Mouse (Mus musculus) stomach, embryonic 15.5 days (tissue): ENCODE data around the gene Art5. TPM values are rescaled to one million over a fixed set of nuclear protein-coding genes. Genes with fewer than 3 reads are reported as not detected.
A peak's percentile ranks its signal among the peaks of the same experiment; 100 is the strongest.

Source experiments
- ATAC-seq: fragments of 200-750 bp; cut with Nextera tagmentation; 2 replicates; pipeline ENCODE4 v1.8.0; 2017; ENCODE audit warnings: low read depth, moderate number of reproducible peaks, moderate TSS enrichment; ENCODE audit not compliant: insufficient read depth, low FRiP score
- H3K27ac ChIP-seq: fragments of 300-500 bp; sonication (generic); 2 replicates; pipeline ENCODE4 v1.5.1; 2015; ENCODE audit warnings: mild to moderate bottlenecking, inconsistent platforms
- H3K27me3 ChIP-seq: fragments of 300-500 bp; sonication (generic); replicated peaks from 2 replicates; pipeline ENCODE4 v1.6.1; 2015; ENCODE audit warnings: inconsistent platforms
- H3K36me3 ChIP-seq: fragments of 300-500 bp; sonication (generic); 2 replicates; pipeline ENCODE4 v1.6.1; 2015; ENCODE audit warnings: inconsistent platforms
- H3K4me1 ChIP-seq: fragments of 300-500 bp; sonication (generic); 2 replicates; pipeline ENCODE4 v1.6.1; 2015; ENCODE audit warnings: inconsistent platforms
- H3K4me2 ChIP-seq: fragments of 300-500 bp; sonication (generic); 2 replicates; pipeline ENCODE4 v1.6.1; 2015; ENCODE audit warnings: mild to moderate bottlenecking, inconsistent platforms
- H3K4me3 ChIP-seq: fragments of 300-500 bp; sonication (generic); replicated peaks from 2 replicates; pipeline ENCODE4 v1.5.1; 2015; ENCODE audit warnings: inconsistent platforms
- H3K9ac ChIP-seq: fragments of 300-500 bp; sonication (generic); 2 replicates; pipeline ENCODE4 v1.6.1; 2015; ENCODE audit warnings: inconsistent platforms
- H3K9me3 ChIP-seq: fragments of 300-500 bp; sonication (generic); 2 replicates; pipeline ENCODE4 v1.6.1; 2016; ENCODE audit warnings: inconsistent platforms
- WGBS: fragments of 180-500 bp; shearing (Covaris S2); methylation state at CpG from one replicate; pipeline ENCODE4 v1.1.7; 2015; 5-methylcytosine and 5-hydroxymethylcytosine counted together
- polyA plus RNA-seq: library from polyadenylated mRNA; unstranded; fragments of >200 nt; fragmentation: Nextera tagmentation; extraction: Ambion mirVana; gene quantifications from 2 replicates; pipeline ENCODE4 v1.2.1, GENCODE M21; 2015

Gene Art5
- polyA plus RNA-seq: 0.53 and 0.61 TPM in 2 replicates

- 73% methylated on average over 7 of the region's 7 CpGs for WGBS
- ATAC-seq: no peak
- peaks cover 10% of the 10 kb centered on the region; the same call in 1 of the 2 replicates for H3K4me1 ChIP-seq
- H3K9me3 ChIP-seq: no peaks in the 10 kb centered on the region
- H3K9ac ChIP-seq: no peak within 1 kb of the TSS
- H3K27me3 ChIP-seq: 0 out of 2 replicates have a peak, but pooled peaks cover 2% of the 10 kb centered on the region
- H3K4me3 ChIP-seq: no peak within 1 kb of the TSS
- H3K27ac ChIP-seq: no peak within 1 kb of the TSS
- H3K4me2 ChIP-seq: no peak within 1 kb of the TSS
- H3K36me3 ChIP-seq: no peaks in the 10 kb centered on the region
Observed at GRCm38 (mm10) chr7:102109171-102109570, at the start of gene Art5. Gene Art5, minus strand, starts transcription at chr7:102109489.

GRCm38 (mm10) chr7:102153691-102154090, 44.4 kb upstream of the Art5 start:
- Histone ChIP-seq H3K9ac (no peak overlapping the region), H3K4me1 (no peaks in the 10 kb centered on the region), H3K4me3 (no peak overlapping the region), H3K9me3 (no peaks in the 10 kb centered on the region), H3K27me3 (no peaks in the 10 kb centered on the region), H3K4me2 (no peak overlapping the region), H3K36me3 (peaks cover 28% of the 10 kb centered on the region), H3K27ac (no peak overlapping the region)
- ATAC-seq: no peak
- 90% methylated on average over 5 of the region's 5 CpGs for WGBS

DNA sequence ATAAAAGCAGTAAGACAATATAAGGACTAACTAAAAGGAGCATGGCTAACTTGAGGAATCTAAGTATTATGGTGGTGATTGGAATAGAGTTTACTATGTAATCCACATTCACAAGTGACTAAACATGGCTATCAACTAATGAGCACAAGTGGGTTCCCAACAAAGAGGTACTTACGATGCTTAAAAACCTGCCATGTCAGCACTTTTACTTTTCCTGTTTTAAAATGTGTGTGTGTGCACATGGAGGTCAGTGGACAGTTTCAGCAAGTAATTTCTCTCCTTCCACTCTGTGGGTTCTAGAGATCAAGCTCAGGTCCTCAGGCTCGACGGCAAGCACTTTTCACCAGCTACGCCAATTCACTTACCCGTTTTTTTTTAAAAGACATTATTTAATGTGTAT, 28.6 kb upstream of the Art5 start:
- H3K4me3 ChIP-seq: no peak overlapping the region
- H3K27me3 ChIP-seq: no peaks in the 10 kb centered on the region
- no peak overlapping the region for H3K9ac ChIP-seq
- no peaks in the 10 kb centered on the region for H3K9me3 ChIP-seq
- H3K4me2 ChIP-seq: no peak overlapping the region
- ATAC-seq: no peak
- peaks cover 42% of the 10 kb centered on the region for H3K36me3 ChIP-seq
- WGBS: 95% methylated on average over 5 of the region's 5 CpGs
- no peak overlapping the region for H3K27ac ChIP-seq
- no peaks in the 10 kb centered on the region for H3K4me1 ChIP-seq

GRCm38 (mm10) chr7:102137464-102137863, 28.2 kb upstream of the Art5 start:
- no peak overlapping the region for H3K4me3 ChIP-seq
- no peak overlapping the region for H3K27ac ChIP-seq
- no peaks in the 10 kb centered on the region for H3K9me3 ChIP-seq
- no peak overlapping the region for H3K4me2 ChIP-seq
- H3K4me1 ChIP-seq: no peaks in the 10 kb centered on the region
- no peak for ATAC-seq
- no peak overlapping the region for H3K9ac ChIP-seq
- H3K27me3 ChIP-seq: no peaks in the 10 kb centered on the region
- H3K36me3 ChIP-seq: peaks cover 45% of the 10 kb centered on the region
- 96% methylated on average over 1 of the region's 1 CpGs for WGBS

- Histone ChIP-seq H3K9me3 (no peaks in the 10 kb centered on the region), H3K4me2 (no peak overlapping the region), H3K4me1 (no peaks in the 10 kb centered on the region), H3K9ac (no peak overlapping the region), H3K27ac (no peak overlapping the region), H3K36me3 (peaks cover 66% of the 10 kb centered on the region), H3K27me3 (no peaks in the 10 kb centered on the region), H3K4me3 (no peak overlapping the region)
- no peak for ATAC-seq
- 89% methylated on average over 4 of the region's 4 CpGs for WGBS
Observed at GRCm38 (mm10) chr7:102132395-102132794, 23.1 kb upstream of the Art5 start.

DNA sequence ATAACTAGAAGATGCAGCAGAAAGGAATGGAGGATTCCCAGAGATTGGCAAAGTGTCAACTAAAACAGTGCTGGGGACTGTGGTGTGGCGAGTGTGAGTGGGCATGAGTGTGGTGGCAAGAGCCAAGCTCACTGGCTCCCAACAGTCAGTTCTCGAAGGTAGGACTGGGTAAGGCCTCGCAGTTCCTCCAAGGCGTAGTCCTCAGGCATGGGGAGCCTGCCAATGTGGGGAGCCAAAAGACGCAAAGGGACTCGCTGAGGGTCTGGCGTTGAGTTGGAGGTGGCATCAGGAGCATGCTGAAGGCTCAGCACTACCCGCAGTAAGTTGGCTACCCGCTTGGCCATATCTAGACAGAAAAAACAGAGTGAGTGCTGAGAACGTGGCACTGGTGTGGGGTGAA, 11.0 kb upstream of the Art5 start:
- H3K9me3 ChIP-seq: no peaks in the 10 kb centered on the region
- H3K4me1 ChIP-seq: no peaks in the 10 kb centered on the region
- no peaks in the 10 kb centered on the region for H3K27me3 ChIP-seq
- no peak overlapping the region for H3K9ac ChIP-seq
- WGBS: 96% methylated on average over 10 of the region's 10 CpGs
- ATAC-seq: no peak
- H3K4me2 ChIP-seq: no peak overlapping the region
- H3K27ac ChIP-seq: no peak overlapping the region
- H3K4me3 ChIP-seq: no peak overlapping the region
- H3K36me3 ChIP-seq: peaks cover 60% of the 10 kb centered on the region

- no peak overlapping the region for H3K4me2 ChIP-seq
- 0 out of 2 replicates have a peak, but pooled peaks cover 2% of the 10 kb centered on the region for H3K27me3 ChIP-seq
- no peaks in the 10 kb centered on the region for H3K9me3 ChIP-seq
- H3K9ac ChIP-seq: no peak overlapping the region
- ATAC-seq: no peak
- 78% methylated on average over 6 of the region's 6 CpGs for WGBS
- H3K4me3 ChIP-seq: no peak overlapping the region
- H3K4me1 ChIP-seq: no peaks in the 10 kb centered on the region
- peaks cover 32% of the 10 kb centered on the region for H3K36me3 ChIP-seq
- no peak overlapping the region for H3K27ac ChIP-seq
Observed at GRCm38 (mm10) chr7:102117382-102117781, 8.1 kb upstream of the Art5 start.

DNA sequence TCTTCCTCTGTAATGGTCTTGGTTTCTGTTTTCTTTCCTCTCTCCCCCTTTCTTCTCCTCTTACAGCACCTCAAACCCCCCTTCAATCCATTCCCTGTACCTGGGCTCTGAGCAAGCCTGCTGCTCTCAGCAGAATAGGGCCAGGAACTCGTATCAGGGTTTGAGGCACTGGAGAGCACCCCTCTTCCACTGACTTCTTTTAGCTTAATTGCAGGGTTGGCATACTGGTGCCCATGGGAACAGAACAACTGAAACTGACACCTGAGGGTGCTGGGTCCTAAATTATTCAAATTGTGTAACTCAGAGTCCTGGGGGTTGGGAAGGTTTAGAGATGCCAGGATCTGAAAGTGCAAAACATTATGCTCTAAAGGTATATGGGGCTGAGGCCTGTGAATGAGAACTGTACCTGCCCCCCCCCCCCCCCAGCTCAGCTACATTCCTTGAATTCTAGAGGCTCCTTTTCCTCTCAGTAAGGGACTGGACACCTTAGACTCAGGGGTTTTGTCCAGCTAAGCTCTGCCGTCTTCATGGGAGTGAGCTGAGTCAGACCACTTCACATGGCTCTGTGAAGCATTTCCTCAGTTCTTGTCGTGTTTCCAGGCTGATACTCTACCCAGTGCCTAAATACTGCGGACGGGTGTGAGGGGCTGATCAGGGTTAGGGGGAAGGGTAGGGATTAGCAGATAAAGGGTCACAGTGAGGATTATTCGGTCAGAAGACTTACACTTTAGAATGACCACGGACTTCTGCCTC, 7.5 kb upstream of the Art5 start, which contains the start of gene Chrna10:
TSS of gene Chrna10 (minus strand) at position 250 of the 753 bp plus-strand sequence.
- H3K4me3 ChIP-seq: no peak within 1 kb of the TSS
- 0 out of 2 replicates have a peak, but pooled peaks cover 2% of the 10 kb centered on the region for H3K27me3 ChIP-seq
- WGBS: 44% methylated on average over 7 of the region's 7 CpGs
- H3K27ac ChIP-seq: no peak within 1 kb of the TSS
- no peaks in the 10 kb centered on the region for H3K9me3 ChIP-seq
- no peak within 1 kb of the TSS for H3K4me2 ChIP-seq
- ATAC-seq: no peak
- no peak within 1 kb of the TSS for H3K9ac ChIP-seq
- H3K36me3 ChIP-seq: peaks cover 26% of the 10 kb centered on the region
- no peaks in the 10 kb centered on the region for H3K4me1 ChIP-seq

DNA sequence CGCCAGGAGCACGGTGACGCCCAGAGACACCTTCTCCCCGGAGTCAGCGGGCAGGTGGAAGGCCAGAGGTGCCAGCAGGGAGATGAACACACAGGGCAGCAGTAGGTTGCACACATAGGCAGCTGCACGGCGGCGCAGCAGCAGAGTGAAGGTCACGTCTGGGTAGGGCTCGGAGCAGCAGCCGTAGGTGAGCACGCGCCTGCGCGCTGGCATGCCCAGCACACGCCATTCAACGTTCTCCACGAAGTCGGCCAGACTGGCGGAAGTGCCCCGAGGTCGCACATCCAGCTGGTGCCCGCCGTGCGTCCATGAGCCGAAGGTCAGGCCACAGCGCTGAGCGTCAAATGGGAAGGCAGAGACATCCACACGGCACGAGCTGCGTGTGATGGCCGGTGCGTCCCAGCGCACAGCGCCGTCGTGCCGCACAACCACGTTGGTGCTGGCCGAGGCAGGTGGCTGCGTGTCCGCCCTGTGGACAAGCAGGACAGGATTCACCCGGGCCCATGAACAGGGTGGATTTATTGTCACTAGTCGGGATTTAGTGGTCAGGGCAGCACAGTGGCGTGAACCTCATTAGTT, 4.0 kb upstream of the Art5 start:
- Histone ChIP-seq H3K27ac (no peak overlapping the region), H3K4me3 (no peak overlapping the region), H3K4me1 (no peaks in the 10 kb centered on the region), H3K9ac (no peak overlapping the region), H3K27me3 (0 out of 2 replicates have a peak, but pooled peaks cover 2% of the 10 kb centered on the region), H3K9me3 (no peaks in the 10 kb centered on the region), H3K4me2 (no peak overlapping the region), H3K36me3 (peaks cover 1% of the 10 kb centered on the region; the same call in 1 of the 2 replicates)
- no peak; the same call in 1 of the 2 replicates for ATAC-seq
- 67% methylated on average over 45 of the region's 45 CpGs for WGBS

- Histone ChIP-seq H3K4me1 (peaks cover 10% of the 10 kb centered on the region; the same call in 1 of the 2 replicates), H3K9me3 (no peaks in the 10 kb centered on the region)
- 84% methylated on average over 4 of the region's 4 CpGs for WGBS
Observed at GRCm38 (mm10) chr7:102109746-102110145, 457 bp upstream of the Art5 start.

GRCm38 (mm10) chr7:102108206-102108605, 1.1 kb downstream of the Art5 start:
- Histone ChIP-seq H3K4me2 (no peak overlapping the region), H3K27me3 (no peaks in the 10 kb centered on the region), H3K4me3 (no peak overlapping the region), H3K9me3 (no peaks in the 10 kb centered on the region), H3K36me3 (no peaks in the 10 kb centered on the region), H3K9ac (no peak overlapping the region), H3K27ac (no peak overlapping the region), H3K4me1 (peaks cover 10% of the 10 kb centered on the region; the same call in 1 of the 2 replicates)
- 71% methylated on average over 1 of the region's 1 CpGs for WGBS
- no peak for ATAC-seq

More at GRCm38 (mm10) chr7:102109746-102110145, 457 bp upstream of the Art5 start:
- Histone ChIP-seq H3K9ac (no peak overlapping the region), H3K27me3 (0 out of 2 replicates have a peak, but pooled peaks cover 2% of the 10 kb centered on the region), H3K4me2 (no peak overlapping the region), H3K4me3 (no peak overlapping the region), H3K36me3 (no peaks in the 10 kb centered on the region), H3K27ac (no peak overlapping the region)
- no peak for ATAC-seq

DNA sequence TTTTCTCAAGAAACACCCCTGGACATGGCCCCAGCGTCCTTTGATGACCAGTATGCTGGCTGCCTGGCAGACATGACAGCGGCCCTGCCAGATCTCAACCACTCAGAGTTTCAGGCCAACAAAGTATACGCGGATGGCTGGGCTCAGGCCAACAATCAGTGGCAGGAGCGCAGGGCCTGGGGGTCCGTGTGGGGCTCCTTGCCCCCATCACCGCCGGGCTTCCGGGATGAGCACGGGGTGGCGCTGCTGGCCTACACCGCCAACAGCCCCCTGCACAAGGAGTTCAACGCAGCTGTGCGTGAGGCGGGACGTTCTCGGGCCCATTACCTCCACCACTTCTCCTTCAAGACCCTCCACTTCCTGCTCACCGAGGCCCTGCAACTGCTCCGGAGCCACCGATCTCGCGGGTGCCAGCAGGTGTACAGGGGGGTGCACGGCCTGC, 2.6 kb downstream of the Art5 start:
- ATAC-seq: peak; percentile 36; the same call in 1 of the 2 replicates
- 11% methylated on average over 23 of the region's 23 CpGs for WGBS

More for the DNA sequence above, 2.6 kb downstream of the Art5 start:
- Histone ChIP-seq H3K27me3 (no peaks in the 10 kb centered on the region), H3K27ac (no peak overlapping the region), H3K4me1 (peaks cover 10% of the 10 kb centered on the region; the same call in 1 of the 2 replicates), H3K36me3 (no peaks in the 10 kb centered on the region), H3K4me3 (peak overlapping the region; percentile 32), H3K9me3 (no peaks in the 10 kb centered on the region), H3K9ac (peak overlapping the region; percentile 12; the same call in 1 of the 2 replicates), H3K4me2 (peak overlapping the region; percentile 67)
